Mouse (Mus musculus) liver, adult (tissue): ENCODE measurements at regions not wholly inside any gene's neighbourhood (a gene's known extent, or its start where the extent isn't known, plus 50 kb on each side); places are given as distances from the start of the nearest gene placed in this dataset.

Experiments used
- GATA4 ChIP-seq: IDR thresholded peaks from 2 replicates; pipeline ENCODE4 v1.6.1; 2014; ENCODE audit warnings: mild to moderate bottlenecking, low read length; ENCODE audit not compliant: insufficient replicate concordance

DNA sequence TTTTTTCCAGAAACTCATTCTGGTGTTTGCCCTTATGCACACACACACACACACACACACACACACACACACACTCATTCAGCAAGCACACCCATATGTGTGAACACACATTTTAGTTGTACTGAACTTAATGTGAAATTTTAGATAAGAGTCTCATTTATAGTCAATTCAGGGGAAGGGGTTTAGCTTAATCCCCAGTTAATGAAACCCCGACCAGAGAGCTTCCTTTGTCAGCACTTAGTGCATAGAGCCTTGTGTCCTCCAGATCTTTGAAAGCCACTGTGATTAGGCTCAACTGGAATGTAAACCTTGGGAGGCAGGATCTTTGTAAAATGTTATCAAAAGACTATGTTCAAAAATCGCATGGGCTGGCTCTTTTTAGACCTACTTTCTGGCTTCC lies 53.4 kb downstream of the Rps12 start:
- no peak for TF ChIP-seq GATA4

DNA sequence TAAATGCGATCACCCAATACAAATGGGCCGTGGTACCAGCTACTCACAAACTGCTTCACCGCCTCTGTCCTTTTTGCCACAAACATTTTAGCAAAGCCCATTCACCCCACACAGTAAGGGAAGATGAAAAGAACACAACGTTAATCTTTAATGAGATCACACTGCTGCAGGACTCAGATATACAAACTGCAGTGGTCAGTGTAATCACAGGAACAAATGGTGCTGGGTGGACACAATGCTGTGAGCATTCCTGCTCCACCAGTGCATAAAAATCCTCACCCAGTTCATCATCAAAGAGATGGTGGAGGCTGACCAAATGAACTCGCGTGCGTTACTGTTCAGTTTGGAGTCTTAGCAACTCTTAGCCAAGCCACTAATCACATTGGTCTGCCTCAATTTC lies 69.0 kb downstream of the Rps12 start:
- no peak for TF ChIP-seq GATA4

DNA sequence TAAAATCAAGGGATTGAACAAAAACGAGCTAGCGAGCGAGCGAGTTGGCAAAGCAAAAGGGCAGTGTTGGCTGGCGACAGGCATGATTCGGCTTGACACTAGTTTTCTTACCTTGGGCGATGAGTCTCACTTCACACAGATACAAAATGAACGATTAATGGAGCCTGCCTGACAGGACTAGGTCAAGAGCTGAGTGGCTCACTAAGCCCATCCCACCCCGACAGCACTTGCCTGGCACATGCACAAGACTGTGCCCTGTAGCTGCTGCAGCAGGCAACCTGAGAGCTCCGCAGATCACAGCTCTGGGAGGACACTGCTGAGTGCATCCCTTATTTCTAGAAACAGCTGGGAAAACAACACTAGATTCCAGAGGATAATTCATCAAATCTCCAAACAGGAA lies 71.6 kb downstream of the Rps12 start:
- no peak for TF ChIP-seq GATA4

DNA sequence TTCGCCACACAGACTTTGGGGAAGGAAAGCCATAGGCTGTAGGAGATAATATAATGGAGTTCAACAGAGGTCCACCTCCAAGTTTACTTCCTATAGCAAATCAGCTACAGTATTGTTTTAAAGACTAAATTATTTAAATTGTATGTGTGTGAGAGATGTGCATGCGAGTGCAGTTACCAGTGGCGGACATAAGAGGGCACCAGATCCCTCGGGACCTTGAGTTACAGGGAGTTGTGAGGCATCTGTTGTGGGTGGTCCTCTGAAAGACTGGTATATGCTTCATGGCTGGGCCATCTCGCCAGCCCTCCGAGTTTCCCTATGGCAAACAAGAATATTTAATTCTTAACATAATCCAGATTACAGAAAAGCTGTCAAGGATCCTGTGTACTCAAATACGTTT lies 72.0 kb downstream of the Rps12 start:
- TF ChIP-seq GATA4, result no peak

DNA sequence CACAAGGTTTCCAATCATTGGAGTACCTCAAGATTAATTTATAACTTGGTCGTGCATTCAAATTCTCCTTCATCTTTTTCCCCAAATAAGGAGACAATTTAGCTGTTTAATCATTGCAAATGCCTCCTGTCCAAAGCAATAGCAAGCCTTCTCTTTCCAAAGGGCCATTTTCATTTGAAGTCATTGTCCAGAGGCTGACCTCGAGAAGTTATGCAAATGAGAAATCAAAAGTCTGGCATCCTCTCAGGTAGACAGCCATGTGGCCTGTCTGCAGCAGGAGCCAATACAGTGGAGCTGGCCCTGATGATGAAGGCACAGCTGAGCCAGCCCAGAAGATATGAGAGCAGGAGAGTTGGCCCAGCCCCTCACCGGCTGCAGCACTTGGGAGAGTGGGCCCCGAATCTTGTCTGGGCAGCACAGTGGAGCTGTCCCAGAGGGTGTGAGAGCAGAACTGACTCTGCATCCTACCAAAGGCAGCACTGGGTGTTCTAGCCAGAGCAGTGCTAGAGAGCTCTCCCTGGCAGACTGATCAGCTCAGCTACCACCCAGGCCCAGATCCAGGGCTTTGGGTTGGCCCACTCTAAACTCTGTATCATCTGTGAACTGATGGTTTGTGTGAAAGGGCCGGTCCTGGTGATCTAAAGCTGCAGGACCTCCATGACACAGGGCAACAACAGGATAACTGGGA lies 74.2 kb downstream of the Rps12 start:
- TF ChIP-seq GATA4, result no peak

DNA sequence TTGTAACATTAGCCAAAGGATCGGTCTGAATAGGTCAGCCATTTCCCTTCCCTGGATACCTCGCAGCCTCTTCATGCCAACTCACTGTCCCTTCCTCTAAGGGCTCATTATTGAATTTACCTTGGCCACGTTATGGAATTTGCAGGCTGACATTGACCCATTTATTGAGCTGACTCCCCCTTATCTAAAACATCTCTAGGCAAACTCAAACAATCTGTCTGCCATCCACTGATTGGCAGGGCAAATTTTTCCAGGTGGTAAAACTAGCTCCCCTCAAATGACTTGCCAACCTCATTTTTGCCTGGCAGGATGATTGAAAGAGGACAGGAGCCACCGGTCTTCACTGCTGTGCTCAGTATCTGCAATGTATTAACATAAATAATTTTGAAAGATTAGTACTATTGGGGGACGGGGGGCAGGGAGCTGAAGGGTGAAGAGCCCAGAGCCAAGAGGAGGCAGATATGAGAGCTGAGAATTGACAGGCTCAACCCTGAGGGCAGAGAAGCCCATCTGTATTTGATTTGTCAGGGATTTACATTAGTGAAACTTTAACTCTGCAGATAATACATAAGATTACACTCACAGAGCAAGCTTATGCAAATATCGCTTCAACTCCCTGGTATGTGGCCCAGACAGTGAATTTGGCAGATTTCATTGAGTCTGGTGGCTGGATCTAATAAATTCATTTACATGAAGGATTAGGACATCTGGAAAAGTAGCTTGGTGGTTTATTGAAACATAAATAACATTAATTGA lies 75.5 kb downstream of the Rps12 start:
- peak; percentile 96 for TF ChIP-seq GATA4

DNA sequence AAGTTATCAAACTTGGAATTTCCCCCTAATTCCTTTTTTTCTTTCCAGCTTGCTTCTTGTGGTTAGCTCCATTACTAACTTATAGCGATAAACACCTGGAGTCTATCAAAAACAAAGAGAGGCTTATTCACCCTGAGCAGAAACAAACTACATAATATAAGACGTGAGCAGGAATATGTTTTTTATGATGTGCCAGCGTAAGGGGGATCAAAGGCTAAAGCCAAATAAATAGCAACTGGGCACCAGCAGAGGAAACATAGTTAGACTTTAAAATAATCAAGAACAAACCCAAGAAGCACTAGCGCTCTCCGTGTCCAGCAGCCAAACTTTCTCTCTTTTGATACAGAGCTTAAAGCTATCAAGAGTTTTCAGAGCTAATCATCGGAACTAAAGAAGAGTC lies 76.1 kb downstream of the Rps12 start:
- no peak for TF ChIP-seq GATA4

DNA sequence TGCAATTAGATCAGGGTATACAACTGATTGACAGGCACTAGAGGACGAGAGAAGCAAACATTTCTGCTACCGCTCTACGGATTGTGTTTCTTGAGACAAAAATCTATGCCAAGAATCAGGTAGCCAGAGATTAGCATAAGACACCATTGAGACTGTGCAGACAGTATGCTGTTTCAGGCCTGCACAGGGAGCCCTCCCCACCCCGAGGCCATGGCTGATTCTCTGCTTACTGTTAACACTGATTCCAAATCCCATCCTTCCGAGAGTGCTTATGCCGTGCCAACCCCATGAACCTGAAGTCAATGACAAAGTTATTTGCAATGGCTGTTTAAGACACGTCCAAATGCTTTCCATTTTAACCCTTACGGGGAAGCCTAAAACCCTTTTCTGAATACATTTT lies 78.8 kb downstream of the Rps12 start:
- no peak for TF ChIP-seq GATA4

DNA sequence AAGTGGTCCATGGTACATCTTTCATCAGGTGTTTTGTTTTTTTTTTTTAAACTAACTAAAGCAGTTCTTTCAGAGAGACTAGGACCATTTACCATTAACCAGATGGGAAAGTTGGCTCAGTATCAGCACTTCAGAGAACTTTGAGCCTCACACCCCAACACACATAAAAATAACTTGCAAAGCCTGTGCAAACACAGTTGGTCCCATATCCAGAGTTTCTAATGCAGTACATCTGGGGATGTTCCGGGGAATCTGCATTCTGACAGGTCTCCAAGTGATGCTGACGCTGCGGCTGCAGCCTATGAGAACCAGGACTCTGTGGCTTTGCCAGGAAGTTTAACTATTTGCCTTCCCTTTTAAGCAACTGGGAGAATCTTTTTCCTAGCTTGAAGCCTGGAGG lies 79.9 kb downstream of the Rps12 start:
- no peak for TF ChIP-seq GATA4

DNA sequence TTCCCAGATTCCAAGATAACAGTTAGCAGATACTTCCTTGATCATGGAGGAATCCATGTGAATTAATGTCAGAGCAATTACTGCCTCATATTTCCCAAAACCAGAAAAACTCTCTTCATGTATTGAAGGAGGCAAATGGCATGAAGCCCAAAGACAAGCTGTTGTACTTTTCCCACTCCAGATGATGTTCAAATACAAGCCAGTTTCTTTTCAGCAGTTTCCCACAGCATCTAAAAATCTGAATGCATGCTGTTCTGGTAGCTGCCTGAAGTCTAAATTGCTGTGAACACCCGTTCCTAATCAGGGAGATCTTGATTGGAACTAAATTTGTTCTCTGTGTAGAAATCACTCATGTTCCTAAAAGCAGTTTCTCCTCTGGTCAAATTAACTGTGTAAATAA lies 83.0 kb downstream of the Rps12 start:
- no peak for TF ChIP-seq GATA4

DNA sequence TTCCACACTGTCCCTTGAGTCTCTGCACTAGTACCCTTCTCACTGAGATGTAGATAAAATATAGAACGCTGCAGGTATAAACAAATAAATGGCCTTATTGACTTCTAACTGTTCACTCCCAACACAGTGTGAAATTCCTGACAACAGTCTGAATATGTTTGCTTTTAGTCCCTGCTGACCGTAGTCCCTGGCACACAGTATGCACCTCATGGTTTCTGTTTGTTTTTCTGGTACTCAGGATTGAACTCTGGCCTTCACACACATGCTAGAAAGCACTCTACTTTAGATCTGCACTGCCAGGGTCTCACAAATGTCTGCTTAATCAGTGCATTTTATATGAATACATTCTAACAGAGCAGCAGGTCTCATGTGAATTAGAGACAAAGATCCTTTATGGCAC lies 95.8 kb downstream of the Rps12 start:
- TF ChIP-seq GATA4, result no peak

DNA sequence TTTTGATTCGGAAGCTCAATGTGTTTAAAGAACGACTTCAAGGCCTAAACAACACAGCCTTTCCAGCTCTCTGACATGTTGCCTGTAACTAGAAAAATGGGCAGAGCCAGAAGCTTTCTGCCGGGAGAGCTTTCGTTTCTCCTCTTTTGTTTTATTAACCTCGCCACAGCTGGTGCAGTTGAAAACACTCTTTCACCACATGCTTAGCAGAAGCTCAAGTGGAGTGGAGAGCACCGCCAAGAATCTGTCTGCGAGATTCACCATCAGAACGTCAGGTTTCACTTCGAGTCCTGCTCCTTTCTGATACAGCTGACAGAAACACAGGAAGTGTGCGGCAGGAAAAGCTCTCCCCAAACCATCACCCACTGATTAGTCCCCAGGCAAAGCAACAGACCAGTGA lies 100.1 kb downstream of the Rps12 start:
- no peak for TF ChIP-seq GATA4

DNA sequence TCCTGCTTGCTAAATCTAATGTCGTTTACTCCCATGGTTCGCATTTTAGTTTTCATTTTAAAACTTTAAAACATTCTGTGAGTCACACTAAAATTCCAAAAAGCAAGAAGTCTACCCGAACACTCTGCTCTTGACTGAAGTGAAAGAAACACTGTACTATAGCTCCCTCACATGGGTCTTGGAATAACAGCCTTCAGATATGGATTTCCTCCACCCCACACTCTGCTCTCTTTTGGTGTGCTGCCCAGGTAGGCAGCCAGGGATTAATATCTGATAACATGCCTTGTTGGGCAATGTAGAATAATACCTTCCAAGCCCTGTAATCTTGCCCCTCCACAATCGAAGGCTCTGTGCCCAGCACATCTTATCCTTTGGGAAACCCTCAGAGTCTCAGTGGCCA lies 104.0 kb downstream of the Rps12 start:
- no peak for TF ChIP-seq GATA4

DNA sequence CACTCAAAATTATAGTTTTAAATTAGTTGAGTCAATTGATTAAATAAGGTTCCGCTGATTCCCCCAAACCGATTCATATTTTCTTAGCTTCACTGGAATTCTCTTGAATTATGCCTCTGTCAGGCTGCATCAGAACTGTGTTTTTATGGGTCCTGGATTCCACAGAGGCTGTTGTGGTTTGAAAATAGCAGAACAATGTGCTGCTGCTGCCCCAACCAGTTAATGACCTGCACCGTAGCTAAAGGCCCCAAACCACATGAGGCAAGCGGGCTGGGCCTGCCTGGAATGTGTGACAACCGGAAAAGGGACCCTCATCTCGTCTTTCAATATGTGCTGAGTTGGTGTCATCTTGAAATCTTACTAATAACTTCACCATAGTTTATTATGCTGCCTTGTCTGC lies 111.2 kb downstream of the Rps12 start:
- no peak for TF ChIP-seq GATA4

DNA sequence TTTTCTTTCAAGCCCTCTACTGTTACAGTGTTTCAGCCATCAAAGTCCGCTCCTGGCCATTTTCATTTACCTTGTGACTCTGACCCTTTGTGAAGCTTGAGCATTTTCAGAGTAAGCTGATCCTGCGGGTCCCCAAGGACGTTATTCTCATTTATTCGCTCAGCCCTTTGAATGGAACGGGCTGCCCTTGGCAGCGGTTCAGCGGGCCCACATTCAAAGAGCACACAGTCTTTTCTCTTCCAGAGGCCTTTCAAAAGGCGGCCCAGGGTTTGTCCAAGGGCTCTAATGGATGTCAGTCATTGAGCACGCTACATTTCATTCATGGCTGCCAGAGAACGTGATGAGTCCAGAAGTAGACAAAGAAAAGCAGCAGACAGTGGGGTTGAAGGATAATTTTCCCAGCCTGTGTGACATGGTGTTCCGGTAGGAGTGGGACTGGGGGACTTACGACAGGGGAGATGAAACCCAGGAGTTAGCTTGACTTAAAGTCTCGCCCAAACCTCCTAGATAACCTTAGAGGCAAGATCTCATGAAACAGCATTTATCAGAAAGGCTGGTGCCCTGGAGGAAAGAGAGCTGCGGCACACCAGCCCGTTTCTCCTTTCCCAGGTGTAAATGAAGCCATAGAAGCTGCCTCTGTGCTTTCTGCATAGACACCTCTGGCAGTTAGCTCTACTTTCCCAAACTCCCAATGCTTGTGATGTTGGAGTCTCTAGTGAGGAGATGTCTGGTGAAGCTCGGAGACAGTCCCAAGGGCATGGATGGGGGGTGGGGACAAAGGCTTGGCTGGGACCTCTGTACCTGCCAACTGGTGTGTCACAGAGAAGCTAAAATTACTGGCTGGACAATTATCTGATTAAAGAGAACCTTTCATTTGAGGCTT lies 112.2 kb downstream of the Rps12 start:
- TF ChIP-seq GATA4, result no peak

DNA sequence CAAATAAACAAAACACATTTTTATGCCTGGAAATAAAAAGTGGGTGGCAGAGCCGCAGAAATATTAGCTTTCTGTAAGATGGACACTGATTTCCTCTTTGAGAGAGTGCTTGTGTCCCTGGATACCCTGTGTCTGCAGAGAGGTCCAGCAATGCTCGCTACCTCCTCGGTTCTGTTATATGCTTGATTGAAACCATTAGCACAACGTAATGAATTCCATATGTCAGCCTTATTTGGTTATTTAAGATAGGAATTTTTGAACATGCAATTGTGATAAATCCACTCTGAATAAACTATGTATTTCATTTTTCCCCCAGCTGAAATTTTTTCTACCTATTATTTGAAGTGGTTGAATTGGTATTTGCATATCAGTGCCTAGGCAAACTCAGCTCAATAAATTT lies 114.8 kb downstream of the Rps12 start:
- no peak for TF ChIP-seq GATA4
